Comparison of ENCODE assay signal across 11 mouse cellular contexts in genomic region chr6:96843944-96844343, GRCm38 (mm10).
DNase-seq lines count a peak whose midpoint lies in the region; ATAC-seq and TF ChIP-seq lines count a peak whose summit lies in the region.
"Had no signal": no experiment of that assay in that cellular context is flagged by ENCODE, and none has a peak within 500 bp of the region (broad histone marks: within the 10 kb centered on the region; RNA-seq: fewer than 3 reads in every experiment).

No protein-coding gene starts in this region.

- in situ Hi-C loops in CH12.LX (cut with MboI; ENCODE audit: low pct_ligation_motif_present, low pct_unique_long_range_greater_than_20kb, low sequenced_read_pairs), result no loop called here

- no peaks in the 10 kb centered on the region for H3K9me3 ChIP-seq in intestine, postnatal 0 days (ENCODE audit: control insufficient read depth)
- H3K9me3 ChIP-seq in intestine, embryonic 16.5 days (ENCODE audit: control insufficient read depth, low read length), result no peaks in the 10 kb centered on the region
- no peaks in the 10 kb centered on the region for H3K9me3 ChIP-seq in CH12.LX (replicated peaks; ENCODE audit: low read length)
- H3K9me3 ChIP-seq: midbrain, embryonic 13.5 days had no signal

- no peaks in the 10 kb centered on the region for H3K36me3 ChIP-seq in intestine, postnatal 0 days (ENCODE audit: control insufficient read depth, insufficient read depth)
- no peaks in the 10 kb centered on the region for H3K36me3 ChIP-seq in intestine, embryonic 16.5 days (ENCODE audit: control insufficient read depth, insufficient read depth, low read length)
- H3K36me3 ChIP-seq in CH12.LX (replicated peaks in 1 of 2; ENCODE audit: control insufficient read depth in 1 of 2, insufficient read depth in 1 of 2, low read length in 1 of 2), result no peaks in the 10 kb centered on the region
- H3K36me3 ChIP-seq: midbrain, embryonic 13.5 days had no signal

- H3K4me3 ChIP-seq in intestine, postnatal 0 days (ENCODE audit: low read depth, low read length), result no peak overlapping the region
- H3K4me3 ChIP-seq in intestine, embryonic 16.5 days (ENCODE audit: low read length), result no peak overlapping the region
- H3K4me3 ChIP-seq in CH12.LX (replicated peaks in 1 of 3; ENCODE audit: low read depth in 2 of 3, low read length in 2 of 3, poor library complexity in 1 of 3), result no peak overlapping the region
- H3K4me3 ChIP-seq: midbrain, embryonic 13.5 days had no signal

- peak; percentile 68 for TF ChIP-seq CTCF in intestine, postnatal 0 days (IDR thresholded peaks at IDR 0.05; ENCODE audit: low read depth)
- TF ChIP-seq CTCF in CH12.LX (conservative IDR thresholded peaks at IDR 0.05 in 1 of 2, IDR thresholded peaks at IDR 0.05 in 1 of 2; ENCODE audit: low read depth in 2 of 2, low read length in 2 of 2), result peak; percentile 38 to 47

- H3K27me3 ChIP-seq in intestine, postnatal 0 days (replicated peaks; ENCODE audit: control insufficient read depth, insufficient read depth, low read length), result no peaks in the 10 kb centered on the region
- H3K27me3 ChIP-seq in intestine, embryonic 16.5 days (replicated peaks; ENCODE audit: control insufficient read depth, insufficient read depth, low read length), result no peaks in the 10 kb centered on the region
- H3K27me3 ChIP-seq in CH12.LX (replicated peaks), result peaks cover 7% of the 10 kb centered on the region
- H3K27me3 ChIP-seq: midbrain, embryonic 13.5 days had no signal

- 40% methylated on average over 1 of the region's 1 CpGs for WGBS in intestine, postnatal 0 days
- WGBS in intestine, embryonic 16.5 days, result 50% methylated on average over 1 of the region's 1 CpGs

- no peaks in the 10 kb centered on the region for H3K4me1 ChIP-seq in intestine, postnatal 0 days (replicated peaks; ENCODE audit: control insufficient read depth, insufficient read depth, low read length)
- no peaks in the 10 kb centered on the region for H3K4me1 ChIP-seq in intestine, embryonic 16.5 days (ENCODE audit: control insufficient read depth, insufficient read depth, low read length)
- no peaks in the 10 kb centered on the region for H3K4me1 ChIP-seq in CH12.LX (ENCODE audit: control insufficient read depth in 1 of 2, insufficient read depth in 2 of 2)
- H3K4me1 ChIP-seq: midbrain, embryonic 13.5 days had no signal

- H3K27ac ChIP-seq in intestine, postnatal 0 days (ENCODE audit: low read depth, low read length), result no peak overlapping the region
- H3K27ac ChIP-seq in intestine, embryonic 16.5 days (ENCODE audit: low read length), result no peak overlapping the region
- no peak overlapping the region for H3K27ac ChIP-seq in CH12.LX (ENCODE audit: insufficient read depth, low read depth)
- H3K27ac ChIP-seq: midbrain, embryonic 13.5 days had no signal

- DNase-seq in 3T3-L1 (ENCODE audit: low read depth, low spot score) (peak; percentile 20), CH12.LX (ENCODE audit: extremely low read depth) (peak; percentile 19)
- DNase-seq in embryo, embryonic 11 days, result peak; percentile 18
- no peak for DNase-seq in left cerebral cortex, adult 11 months (ENCODE audit: low spot score)
- DNase-seq in B cell, adult 2 months, result no peak
- DNase-seq: gastrocnemius, postnatal 10 days; heart, postnatal 4 days had no signal

- no peak for ATAC-seq in intestine, postnatal 0 days
- no peak for ATAC-seq in intestine, embryonic 16.5 days
- ATAC-seq: activated CD4-positive, CD25-positive, alpha-beta regulatory T cell, adult 4 months; midbrain, embryonic 13.5 days had no signal

- TF ChIP-seq EP300 in CH12.LX (IDR thresholded peaks at IDR 0.05; ENCODE audit: low read length), result no peak

- H3K79me2 ChIP-seq in CH12.LX (replicated peaks; ENCODE audit: control insufficient read depth, extremely low read depth, insufficient read depth, poor library complexity, severe bottlenecking), result no peaks in the 10 kb centered on the region

- TF ChIP-seq POLR2A in CH12.LX (IDR thresholded peaks at IDR 0.05; ENCODE audit: low read depth, low read length), result no peak

- TF ChIP-seq RAD21 in CH12.LX (IDR thresholded peaks at IDR 0.05; ENCODE audit: low read depth, low read length), result peak; percentile 32

- no peak overlapping the region for H3K9ac ChIP-seq in intestine, postnatal 0 days (ENCODE audit: low read depth, low read length)
- no peak overlapping the region for H3K9ac ChIP-seq in intestine, embryonic 16.5 days (ENCODE audit: low read depth, low read length)
- no peak overlapping the region for H3K9ac ChIP-seq in CH12.LX (ENCODE audit: insufficient read depth, low read depth)
- H3K9ac ChIP-seq: midbrain, embryonic 13.5 days had no signal

- H3K4me2 ChIP-seq in intestine, postnatal 0 days (replicated peaks; ENCODE audit: low read depth), result no peak overlapping the region
- H3K4me2 ChIP-seq in intestine, embryonic 16.5 days (ENCODE audit: low read depth, low read length), result no peak overlapping the region
- no peak overlapping the region for H3K4me2 ChIP-seq in CH12.LX (ENCODE audit: insufficient read depth, low read depth, poor library complexity, severe bottlenecking)
- H3K4me2 ChIP-seq: midbrain, embryonic 13.5 days had no signal

- dilution Hi-C loops in CH12.LX (cut with MboI; ENCODE audit: extremely low pct_ligation_motif_present, extremely low pct_unique_long_range_greater_than_20kb, low sequenced_read_pairs), result no loop called here

TF ChIP-seq in CH12.LX, 34 proteins besides CTCF, POLR2A, EP300 and RAD21:
- TF ChIP-seq E2F4 (IDR thresholded peaks at IDR 0.05; ENCODE audit: insufficient replicate concordance, low read depth, low read length), result no peak
- TF ChIP-seq RCOR1 (conservative IDR thresholded peaks at IDR 0.05; ENCODE audit: low read depth, low read length), result no peak
- no peak for TF ChIP-seq CHD1 (IDR thresholded peaks at IDR 0.05; ENCODE audit: low read depth, low read length)
- TF ChIP-seq TBP (conservative IDR thresholded peaks at IDR 0.05; ENCODE audit: low read depth, low read length), result no peak
- TF ChIP-seq HCFC1 (IDR thresholded peaks at IDR 0.05; ENCODE audit: low read depth, low read length), result no peak
- TF ChIP-seq SMC3 (IDR thresholded peaks at IDR 0.05; ENCODE audit: low read depth, low read length), result peak; percentile 29
- TF ChIP-seq NRF1 (IDR thresholded peaks at IDR 0.05; ENCODE audit: low read depth, low read length), result no peak

Comparison
In these comparisons a context has a peak if more than half of its experiments do, and no peak if none do; other contexts are left out.
1. DNase-seq: peak in 3T3-L1 (single experiment), CH12.LX (single experiment) and embryo, embryonic 11 days (single experiment); none in left cerebral cortex, adult 11 months (single experiment) and B cell, adult 2 months (0 of 2).